Mouse (Mus musculus): Measurements from ENCODE around the gene Dnmt3a.
A peak's percentile ranks its signal among the peaks of the same experiment; 100 is the strongest.

Gene Dnmt3a

DNA sequence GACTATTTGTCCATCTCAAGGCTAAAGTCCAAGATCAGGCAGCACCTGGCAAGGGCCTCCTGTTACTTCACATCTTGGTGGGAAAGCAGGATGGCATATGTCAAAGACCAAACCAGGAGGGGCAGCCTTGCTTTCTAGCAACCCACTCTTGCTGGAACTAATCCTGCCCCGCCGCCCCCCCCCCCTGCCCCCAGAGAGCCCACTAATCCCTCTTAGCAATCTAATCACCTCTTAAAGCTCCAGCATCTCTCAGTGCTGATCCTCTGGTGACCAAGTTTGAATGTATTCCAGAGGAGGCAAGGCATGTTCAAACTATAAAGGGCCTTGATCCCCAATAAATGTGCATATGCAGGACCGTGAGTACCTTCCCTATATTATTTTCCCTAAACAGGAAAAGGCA lies 18.8 kb upstream of the Dnmt3a start:
- DNase-seq (ENCODE audit: low read depth, low spot score) = no peak

GRCm38 (mm10) chr12:3787541-3787940 lies 18.3 kb upstream of the Dnmt3a start:
- no peak for DNase-seq (ENCODE audit: low read depth, low spot score)

GRCm38 (mm10) chr12:3788421-3789051 lies 17.3 kb upstream of the Dnmt3a start:
- no peak for DNase-seq (ENCODE audit: low read depth, low spot score)

DNA sequence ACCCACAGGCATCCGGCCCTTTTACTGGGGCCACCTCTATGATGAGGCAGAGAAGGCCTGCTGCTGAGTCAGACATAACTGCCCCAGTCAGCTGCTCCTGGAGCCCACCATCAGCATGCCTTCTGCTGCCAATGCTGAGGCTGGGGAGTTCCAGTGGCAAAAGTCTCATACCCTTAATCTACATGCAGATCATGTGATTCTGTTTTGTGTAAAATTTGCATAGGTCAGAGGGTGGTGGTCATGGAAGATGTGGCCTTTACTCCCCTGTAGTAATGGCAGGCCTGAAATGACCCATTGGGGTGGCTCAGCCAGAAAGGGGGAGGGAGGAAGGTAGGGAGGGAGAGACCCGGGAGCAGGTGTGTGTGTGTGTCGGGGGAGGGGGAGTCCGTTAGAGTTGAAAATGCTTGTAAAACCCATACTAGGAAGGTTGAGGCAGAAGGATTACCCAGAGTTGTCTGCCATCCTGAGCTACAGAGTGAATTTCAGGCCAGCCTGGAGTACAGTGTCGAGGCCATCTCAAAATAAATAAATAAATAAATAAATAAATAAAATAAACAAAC lies 16.1 kb upstream of the Dnmt3a start:
- DNase-seq (ENCODE audit: low read depth, low spot score) = no peak

GRCm38 (mm10) chr12:3791257-3791656 lies 14.6 kb upstream of the Dnmt3a start:
- DNase-seq (ENCODE audit: low read depth, low spot score) = no peak

DNA sequence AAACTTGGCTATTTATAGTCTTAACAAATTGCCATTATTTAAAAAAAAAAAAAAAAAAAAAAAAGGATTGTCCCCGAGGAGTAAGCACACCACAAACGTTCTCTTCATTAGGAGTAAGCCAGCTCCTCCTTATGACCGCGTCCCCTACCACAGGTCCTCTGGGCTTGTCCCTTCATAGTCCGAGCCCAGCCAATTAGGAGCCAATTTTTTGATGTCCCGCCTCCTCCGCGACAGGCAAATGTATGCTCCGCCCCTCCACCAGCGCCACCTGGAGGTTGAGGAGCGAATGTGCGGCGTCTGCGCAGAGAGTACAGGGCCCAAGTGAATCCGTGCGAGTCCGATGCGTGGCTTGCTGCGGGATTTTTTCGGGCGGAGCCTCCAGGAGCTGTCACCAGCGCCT lies 14.1 kb upstream of the Dnmt3a start:
- peak; percentile 96 for DNase-seq (ENCODE audit: low read depth, low spot score)

- peak; percentile 42 for DNase-seq (ENCODE audit: low read depth, low spot score)
These were observed 13.6 kb upstream of the Dnmt3a start for GRCm38 (mm10) chr12:3792248-3792647.

- DNase-seq (ENCODE audit: low read depth, low spot score) = peak; percentile 49
These were observed 10.2 kb upstream of the Dnmt3a start for GRCm38 (mm10) chr12:3795569-3795968.

DNA sequence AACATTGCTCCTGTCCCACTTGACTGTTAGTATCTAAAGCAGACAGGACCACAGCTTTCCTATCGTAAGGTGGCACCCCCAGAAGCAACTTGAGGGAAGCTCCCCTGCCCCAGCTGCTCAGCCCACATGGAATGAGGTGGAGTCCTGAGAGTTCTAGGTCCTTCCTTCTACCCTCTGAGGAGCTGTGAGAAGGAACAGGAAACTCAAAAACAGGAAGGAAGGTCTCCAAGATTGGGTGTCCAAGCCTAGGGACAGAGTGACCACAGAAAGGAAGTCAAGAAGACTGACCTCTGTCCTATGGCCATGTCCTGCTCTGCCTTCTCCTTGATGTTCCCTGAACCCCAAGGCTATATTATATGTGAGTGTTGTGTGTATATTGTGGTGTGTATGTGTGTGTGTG lies 6.3 kb upstream of the Dnmt3a start:
- DNase-seq (ENCODE audit: low read depth, low spot score) = no peak

DNA sequence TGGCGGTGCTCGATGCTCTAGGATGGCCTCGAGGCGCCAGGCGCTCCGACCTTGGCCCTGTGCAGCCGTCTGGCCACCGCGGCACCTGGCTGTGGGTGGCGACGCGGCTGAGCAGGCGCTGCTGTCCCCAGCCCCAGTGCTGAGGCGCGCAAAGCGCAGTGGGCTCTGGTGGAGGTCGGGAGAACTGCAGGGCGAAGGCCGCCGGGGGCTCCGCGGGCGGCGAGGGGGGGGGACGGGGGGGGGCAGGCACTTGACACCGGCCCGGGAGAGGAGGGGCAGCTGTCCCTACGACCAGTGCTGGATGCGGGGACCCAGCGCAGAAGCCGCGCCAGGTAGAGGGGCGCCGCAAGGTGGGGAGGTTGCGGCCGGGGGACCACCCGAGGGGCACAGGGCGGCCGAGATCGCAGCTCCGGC lies 471 bp downstream of the Dnmt3a start:
- peak; percentile 69 for DNase-seq (ENCODE audit: low read depth, low spot score)

GRCm38 (mm10) chr12:3806703-3807547 lies 1.1 kb downstream of the Dnmt3a start:
- no peak for DNase-seq (ENCODE audit: low read depth, low spot score)

- DNase-seq (ENCODE audit: low read depth, low spot score) = peak; percentile 50
These were observed 2.0 kb downstream of the Dnmt3a start for GRCm38 (mm10) chr12:3807548-3808395.

- peak; percentile 39 for DNase-seq (ENCODE audit: low read depth, low spot score)
These were observed 2.7 kb downstream of the Dnmt3a start for GRCm38 (mm10) chr12:3808396-3808981.

DNA sequence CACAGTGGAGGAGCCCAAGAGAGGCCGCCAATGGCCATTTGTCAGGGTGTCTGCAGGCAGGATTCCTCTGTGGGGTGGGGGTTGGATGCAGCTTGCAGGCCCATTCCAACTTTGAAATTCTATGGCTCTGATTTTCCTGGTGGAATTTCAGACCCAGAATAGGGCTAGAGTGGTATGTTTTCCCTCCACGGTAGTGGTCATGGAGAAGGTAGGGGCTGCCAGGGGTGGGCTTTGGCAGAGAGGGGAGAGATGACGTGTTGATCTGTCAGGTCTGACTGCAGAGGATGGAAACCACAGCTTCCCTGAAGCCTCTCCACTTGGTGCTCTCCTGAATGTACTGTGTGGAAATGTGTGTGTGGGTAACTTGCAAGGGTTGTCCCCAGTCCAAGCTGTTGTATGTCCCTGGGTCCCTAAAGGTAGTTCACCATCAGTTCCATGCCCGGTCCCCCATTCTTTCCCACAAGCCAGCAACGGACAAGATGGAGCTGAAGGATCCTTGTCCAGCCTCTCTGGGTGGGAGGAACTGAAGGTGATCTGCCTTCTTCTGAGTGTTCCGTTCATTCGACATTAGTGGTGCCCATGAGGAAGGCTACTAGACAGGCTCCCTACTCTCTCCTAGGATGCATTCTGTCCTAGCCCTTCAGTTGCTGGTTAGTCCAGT lies 3.8 kb downstream of the Dnmt3a start:
- DNase-seq (ENCODE audit: low read depth, low spot score) = no peak

- DNase-seq (ENCODE audit: low read depth, low spot score) = no peak
These were observed 4.6 kb downstream of the Dnmt3a start for GRCm38 (mm10) chr12:3810455-3810854.

DNA sequence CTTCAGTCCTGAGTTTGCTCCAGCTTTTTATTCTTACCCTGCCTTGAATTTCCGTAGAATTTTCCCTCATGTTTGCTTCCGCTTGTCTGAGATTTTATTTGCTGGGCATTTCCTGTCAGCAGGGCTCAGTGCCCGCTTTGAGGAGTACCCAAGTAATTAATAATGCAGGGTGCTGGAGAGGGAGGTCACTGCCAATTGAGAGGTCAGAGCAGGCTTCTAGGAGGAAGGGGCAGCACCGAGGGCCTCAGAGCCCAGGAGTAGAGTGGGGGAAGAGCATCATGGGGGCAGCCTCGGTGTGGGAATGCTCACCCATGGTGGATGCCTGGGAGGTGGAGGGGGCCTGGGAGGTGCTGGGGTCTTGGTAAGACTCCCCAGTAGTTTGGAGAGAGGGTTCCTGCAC lies 5.8 kb downstream of the Dnmt3a start:
- DNase-seq (ENCODE audit: low read depth, low spot score) = no peak

GRCm38 (mm10) chr12:3812251-3812650 lies 6.4 kb downstream of the Dnmt3a start:
- no peak for DNase-seq (ENCODE audit: low read depth, low spot score)

GRCm38 (mm10) chr12:3813138-3813537 lies 7.3 kb downstream of the Dnmt3a start:
- no peak for DNase-seq (ENCODE audit: low read depth, low spot score)

- DNase-seq (ENCODE audit: low read depth, low spot score) = no peak
These were observed 9.6 kb downstream of the Dnmt3a start for GRCm38 (mm10) chr12:3815386-3815785.

DNA sequence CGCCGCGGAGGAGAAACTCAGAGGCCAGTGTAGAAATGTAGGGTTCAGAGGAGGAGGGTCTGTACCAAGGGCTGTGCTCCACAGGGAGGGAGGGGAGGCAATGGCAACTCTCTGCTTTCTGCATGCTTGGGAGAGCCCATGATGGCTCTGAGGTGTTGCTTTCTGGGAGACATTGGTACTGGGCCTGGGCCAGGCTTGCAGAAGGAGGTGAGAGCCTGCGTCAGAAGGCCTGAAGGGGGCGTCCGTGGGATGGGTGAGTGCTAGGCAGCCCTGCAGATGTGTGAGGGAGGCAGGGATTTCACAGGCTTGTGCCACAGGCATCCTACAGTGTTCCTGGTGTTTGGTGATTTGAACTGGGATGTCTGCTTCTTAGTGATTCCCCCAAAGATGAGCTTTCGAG lies 11.2 kb downstream of the Dnmt3a start:
- DNase-seq (ENCODE audit: low read depth, low spot score) = peak; percentile 51

DNA sequence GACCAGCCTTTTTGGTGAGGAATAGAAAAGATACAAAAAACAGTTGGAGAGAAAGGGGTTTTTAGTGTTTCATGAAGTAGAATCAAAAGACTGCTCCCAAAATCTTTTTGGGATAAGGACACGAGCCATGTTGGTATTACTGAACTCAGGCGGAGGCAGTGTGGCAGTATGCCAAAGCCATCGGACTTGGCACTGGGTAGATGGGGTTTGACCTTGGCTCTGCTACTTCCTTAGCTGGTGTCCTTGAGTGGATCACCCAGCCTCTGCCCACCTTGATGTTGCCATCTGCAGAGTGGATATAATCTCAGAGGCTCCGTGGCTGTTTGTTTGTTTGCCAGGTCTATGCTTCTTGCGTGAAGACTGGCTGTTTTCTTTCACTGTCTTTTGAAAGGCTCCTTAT lies 11.8 kb downstream of the Dnmt3a start:
- DNase-seq (ENCODE audit: low read depth, low spot score) = no peak

All from R1 (cell line).